Mouse (Mus musculus) megakaryocyte progenitor cell, adult 5-6 weeks (primary cell): ENCODE measurements around the gene Pspn. TPM values are rescaled to one million over a fixed set of nuclear protein-coding genes. Genes with fewer than 3 reads are reported as not detected.

Experiments
- ATAC-seq: replicated peaks from 2 replicates; pipeline ENCODE4 v1.8.0; 2016; ENCODE audit warnings: mild to moderate bottlenecking, moderate TSS enrichment, inconsistent platforms; ENCODE audit not compliant: poor library complexity
- total RNA-seq, 2 experiments: library from RNA; stranded (forward) in 1 of 2; stranded (reverse) in 1 of 2; fragments of 157-497, 149-512 nt in 1 of 2; fragments of 200-1000 nt in 1 of 2; gene quantifications; 2 replicates each; pipeline versions ENCODE4 v1.2.3 to v1.2.4; 2015 to 2017

Gene Pspn
- total RNA-seq, 2 experiments from 2014 or later: not detected

DNA sequence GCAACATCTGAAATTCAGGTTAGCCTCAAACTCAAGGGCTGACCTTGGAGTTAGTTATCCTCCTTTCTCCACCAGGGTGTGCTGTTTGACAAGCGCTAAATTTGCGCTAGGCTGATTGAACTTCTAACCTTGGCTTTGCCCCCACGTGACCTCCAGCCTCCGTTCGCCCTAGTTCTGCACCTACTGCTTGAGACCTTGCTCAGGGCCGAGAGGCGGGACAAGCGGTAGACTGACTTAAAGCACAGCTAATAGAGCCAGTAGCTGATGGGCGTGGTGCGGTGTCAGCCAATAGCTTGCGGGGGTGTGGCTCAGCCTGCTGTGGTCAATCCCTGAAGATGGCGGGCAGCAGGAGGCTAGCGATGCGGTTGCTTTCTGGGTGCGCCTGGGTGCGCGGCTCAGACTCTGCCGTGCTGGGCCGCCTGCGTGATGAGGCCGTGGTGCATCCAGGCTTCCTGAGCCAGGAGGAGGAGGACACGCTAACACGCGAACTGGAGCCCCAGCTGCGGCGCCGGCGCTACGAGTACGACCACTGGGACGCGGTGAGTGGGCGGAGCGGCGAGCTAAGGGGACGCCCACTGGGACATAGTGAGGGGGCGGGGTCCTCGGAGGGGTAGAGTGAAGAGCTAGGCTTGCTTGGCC, 2.7 kb downstream of the Pspn start, which contains the start of gene Alkbh7:
Alkbh7 (plus strand) TSS at position 311 of the 639 bp plus-strand sequence.
- peak; percentile 95 for ATAC-seq

DNA sequence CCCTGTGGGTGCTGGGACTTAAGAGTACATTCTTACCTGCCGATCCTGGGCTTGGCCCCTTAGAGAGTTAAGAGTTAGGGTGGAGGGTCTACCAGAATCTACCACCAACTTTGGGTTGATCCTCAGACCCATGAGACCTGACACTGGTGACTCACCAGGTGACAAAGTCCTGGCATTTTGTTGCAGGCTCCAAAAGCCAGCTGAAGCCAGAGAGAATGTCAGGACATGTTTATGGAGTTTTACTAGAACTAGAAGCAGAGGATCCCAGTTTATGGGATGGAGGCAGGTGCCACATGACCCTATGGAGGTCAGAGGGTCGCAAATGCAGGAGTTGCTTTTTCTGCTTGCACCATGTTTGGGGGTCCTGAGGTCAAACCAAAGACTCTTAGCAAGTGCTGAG, 3.3 kb downstream of the Pspn start:
- no peak for ATAC-seq

DNA sequence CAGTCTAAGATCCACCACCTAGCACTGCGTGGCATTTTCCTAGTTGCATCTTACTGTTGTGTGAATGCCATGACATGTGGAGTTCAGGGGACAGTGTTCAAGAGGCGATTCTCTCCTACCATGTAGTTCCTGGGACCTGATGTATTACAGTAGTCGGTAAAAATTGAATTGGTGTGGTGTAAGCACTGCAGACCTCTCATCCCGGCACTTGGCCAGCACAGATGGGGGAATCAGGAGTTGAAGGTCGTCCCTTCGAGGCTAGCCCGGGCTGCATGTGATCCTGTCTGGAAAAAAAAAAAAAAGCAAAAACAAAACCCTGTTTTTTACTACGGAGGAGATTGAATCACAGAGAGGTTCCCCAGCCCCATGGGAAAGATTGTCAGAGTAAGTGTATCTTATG, 4.8 kb downstream of the Pspn start:
- no peak for ATAC-seq

DNA sequence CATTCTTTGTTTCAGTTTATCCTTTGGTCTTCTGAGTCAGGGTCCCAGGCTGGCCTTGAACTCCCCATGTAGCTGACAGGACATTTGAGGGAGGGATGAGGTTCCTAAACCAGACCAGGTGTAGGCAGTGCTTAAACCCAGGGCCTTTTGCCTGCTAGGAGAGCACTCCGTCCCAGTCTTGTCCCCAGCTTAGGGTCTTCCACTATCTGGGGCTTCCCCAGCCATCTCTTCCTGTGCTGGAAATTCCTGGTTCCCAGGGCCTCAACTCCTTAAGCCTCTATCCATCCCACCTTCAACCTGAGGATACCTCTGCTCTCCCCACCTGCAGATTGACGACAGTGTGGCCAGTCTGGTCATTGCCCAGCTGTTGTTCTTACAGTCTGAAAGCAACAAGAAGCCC, 8.9 kb downstream of the Pspn start:
- no peak for ATAC-seq

DNA sequence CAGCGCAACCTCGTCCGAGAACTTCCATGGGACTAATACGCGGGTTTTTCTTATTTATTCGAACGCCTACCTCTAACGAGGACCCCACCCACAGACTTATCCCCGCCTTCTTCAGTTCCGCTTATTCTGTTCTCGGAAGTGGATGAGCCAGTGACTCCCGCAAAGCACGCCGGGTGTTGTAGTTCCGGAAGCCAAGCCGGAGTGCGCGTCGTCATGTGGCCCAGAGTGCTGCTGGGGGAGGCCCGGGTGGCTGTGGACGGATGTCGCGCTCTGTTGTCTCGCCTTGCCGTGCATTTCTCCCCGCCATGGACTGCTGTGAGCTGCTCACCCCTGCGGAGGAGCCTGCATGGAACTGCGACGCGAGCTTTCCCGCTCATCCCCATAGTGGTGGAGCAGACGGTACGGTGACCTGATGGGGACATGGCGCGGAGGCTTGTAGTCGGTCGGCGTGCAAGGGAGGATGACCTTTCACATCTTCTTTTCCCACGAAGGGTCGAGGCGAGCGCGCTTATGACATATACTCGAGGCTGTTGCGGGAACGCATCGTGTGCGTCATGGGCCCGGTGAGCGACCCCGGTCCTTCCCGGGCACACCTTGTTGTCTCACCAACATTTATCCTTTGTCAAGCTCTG, 9.6 kb downstream of the Pspn start, which contains the start of gene Clpp:
Clpp (plus strand) TSS at position 191 of the 632 bp plus-strand sequence.
- peak; percentile 92 for ATAC-seq

DNA sequence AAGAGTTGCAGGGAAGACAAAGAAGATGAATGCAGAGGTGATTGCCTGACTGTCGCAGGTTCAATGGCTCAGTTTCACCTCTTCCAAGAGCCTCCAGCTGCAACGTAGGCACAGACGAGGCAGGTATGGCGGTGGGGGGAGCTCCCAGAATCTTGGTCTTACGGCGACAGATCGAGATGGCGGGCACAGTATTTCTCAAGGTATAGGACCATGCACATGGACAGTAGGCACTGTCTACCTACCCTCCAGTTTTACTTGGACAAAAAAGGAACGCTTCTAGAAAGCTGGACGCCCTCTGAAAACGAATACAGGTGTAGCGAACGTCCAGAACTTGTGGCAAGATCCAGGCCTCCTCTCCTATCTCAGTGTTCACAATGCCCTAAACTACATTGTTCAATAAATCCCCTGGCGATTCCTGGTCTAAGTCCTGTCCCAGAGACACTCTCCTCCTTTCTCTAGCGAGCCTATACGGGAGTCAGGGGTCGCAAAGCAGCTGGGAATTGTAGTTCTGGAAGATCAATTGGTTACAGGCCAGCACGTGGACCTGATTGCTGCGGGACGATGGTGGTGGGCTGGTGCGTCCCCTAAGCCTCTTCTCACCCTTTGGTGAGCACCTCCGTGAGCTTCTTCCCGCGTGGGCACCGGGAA, 10.2 kb downstream of the Pspn start:
- ATAC-seq: peak; percentile 76

DNA sequence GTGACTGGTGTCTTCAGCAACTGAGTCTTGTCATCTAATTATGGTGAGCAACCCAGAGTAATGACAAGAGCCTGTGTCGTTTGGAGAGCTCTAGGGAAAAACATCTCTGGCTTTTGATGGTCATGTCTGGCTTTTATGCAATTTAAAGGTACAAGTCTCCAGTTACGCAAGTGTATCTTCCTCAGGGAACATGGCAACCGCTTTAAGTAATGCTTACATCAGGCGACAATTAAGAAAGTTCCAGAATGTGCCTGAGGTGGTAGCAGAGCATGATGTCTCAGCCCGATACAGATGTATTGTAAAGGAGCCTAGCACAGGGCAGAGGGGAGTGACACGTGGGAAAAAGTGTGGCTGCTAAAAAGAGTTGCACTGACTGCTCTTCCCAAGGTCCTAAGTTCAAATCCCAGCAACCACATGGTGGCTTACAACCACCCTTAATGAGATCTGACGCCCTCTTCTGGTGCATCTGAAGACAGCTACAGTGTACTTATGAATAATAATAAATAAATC, 10.8 kb downstream of the Pspn start:
- ATAC-seq: no peak

DNA sequence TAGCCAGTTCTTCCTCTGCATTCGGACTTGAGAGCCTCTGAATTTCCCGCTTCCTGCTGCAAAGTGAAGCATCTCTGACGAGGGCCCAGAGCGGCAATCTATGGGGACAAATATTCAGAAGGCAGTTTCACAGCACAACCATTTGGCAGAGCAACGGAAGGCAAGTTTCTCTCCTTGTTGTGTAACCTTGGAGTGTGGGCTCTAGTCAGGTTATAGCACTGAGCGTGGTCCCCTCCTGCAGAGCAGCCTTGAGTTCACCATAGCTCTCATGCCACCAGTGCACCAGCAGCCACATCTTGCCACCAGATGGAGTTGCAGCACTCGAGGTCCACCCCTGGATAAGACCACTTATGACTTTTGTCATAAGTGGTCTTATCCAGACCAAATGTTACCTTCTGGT, 11.4 kb downstream of the Pspn start:
- ATAC-seq: no peak

DNA sequence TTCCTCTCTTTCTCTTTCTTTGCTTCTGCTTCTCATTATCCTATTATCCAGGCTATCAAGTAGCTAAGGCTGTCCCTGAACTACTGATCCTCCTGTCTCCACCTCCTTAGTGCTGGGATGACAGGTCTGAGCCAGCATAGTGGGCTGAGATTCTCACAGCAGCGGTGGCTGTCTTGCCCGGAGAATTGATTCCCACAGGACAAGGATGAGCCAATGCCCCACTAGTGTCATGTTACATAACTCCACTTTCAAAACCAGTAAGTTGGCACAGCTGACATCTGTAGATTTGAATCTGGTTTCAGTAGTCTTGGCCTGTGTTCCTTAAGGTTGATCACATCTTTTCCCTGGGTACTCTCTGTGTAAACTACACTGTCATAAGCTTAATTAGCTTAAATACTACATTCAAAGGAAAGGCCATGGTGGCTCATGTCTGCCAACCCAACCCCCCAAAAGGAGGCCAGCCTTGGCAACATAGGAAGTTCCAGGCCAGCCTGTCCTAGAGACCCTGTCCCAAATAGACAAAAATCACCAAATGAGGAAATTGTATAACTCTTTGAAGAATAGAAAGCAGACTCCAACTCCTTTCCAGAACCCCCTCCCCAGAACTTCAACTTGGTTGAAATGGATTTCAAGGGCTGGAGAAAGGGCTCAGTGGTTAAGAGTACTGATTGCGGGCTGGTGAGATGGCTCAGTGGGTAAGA, 13.6 kb downstream of the Pspn start:
- no peak for ATAC-seq

DNA sequence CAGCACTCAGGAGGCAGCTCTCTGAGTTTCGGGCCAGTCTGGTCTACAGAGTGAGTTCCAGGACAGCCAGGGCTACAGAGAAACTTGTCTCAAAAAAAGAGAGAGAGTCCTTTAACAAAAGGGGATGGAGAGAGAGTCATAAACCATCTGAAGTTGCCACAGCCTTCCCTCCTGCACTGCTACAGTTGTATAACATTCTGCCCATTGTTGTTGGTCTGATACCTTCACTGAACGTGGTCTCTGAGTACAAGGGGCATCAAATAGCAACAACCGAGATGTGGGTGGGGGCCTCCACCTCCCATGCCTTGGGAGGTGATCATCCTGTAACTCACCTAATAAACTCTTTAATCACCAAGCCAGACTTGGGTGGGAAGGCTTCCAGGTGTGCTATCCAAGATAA, 14.2 kb downstream of the Pspn start:
- ATAC-seq: no peak

DNA sequence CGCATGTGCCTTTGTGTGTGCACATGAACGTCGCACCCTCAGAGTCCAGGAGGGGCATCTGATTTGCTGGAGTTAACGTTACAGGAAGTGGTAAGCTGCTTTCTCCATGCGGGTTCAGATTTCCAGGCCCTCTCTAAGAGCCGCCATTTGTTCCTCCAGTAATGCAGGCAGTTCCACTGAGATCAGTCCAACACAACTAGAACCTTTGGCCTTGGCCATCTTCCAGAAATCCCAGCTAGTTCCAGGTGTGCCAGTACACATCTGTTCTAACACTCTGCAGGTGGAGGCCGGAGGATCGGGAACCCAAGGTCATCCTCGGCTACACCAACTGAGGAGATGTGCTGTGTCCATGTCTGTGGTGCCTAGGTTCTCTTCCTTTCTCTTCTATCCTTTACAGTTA, 14.9 kb downstream of the Pspn start:
- ATAC-seq: no peak

DNA sequence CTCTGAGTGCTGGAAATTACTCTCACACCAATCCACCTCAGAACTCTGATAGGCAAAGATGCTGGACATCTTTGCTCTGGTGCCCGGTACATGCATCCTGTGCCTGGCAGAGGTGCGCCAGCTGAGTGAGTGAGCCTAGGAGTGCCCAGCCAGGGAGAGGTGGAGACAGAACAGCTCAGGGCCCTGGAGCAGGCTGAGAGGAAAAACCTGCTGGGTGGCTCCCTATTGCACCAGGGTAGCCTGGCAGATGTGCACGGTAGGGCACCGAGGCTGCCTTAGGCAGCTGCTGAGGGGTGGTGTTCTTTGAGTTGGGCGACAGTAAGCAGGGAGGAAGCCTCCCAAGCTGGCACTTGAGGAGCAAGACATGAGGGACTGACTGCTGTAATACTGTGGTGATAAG, 17.8 kb downstream of the Pspn start, which contains the start of gene Acer1:
Acer1 (minus strand) TSS at position 114 of the 400 bp plus-strand sequence.
- 0 out of 2 replicates have a peak, but pooled peaks have one; percentile 17 for ATAC-seq

DNA sequence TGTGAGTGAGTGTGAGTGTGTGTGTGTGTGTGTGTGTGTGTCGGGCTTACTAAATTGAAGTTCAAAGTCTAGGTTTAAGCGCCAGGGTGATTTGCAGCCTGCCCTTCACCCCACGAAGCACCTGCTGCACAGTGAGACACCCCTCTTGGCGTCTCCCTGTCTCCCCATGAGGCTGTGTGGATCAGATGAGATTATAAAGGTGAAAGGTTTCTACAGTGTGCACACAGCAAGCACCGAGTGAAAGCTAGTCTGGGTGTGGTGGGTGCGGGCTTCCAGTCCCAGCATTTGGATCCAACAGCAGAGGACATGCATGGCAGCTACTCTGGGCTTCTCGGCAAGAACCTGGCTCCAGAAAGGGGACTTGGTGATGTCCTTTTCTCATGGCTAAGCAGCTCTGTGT, 18.8 kb downstream of the Pspn start:
- no peak for ATAC-seq

DNA sequence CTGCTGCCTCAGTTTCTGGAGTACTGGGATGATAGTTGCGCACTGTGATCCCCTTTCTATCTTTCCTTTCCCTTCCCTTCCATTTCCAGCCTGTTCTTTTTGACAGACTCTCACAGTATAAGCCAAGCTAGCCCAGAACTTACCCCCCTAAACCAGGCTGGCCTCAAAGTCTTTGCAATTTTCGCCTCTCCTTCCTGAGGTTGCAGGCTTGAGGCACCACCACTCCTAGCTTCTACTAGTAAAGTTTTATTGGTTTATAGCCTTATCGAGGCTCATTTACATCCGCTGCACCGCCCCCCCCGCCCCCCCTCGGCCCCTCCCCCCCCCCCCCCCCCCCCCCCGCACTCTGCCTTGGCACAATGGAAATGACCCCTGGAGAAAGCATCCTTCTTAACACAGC, 20.3 kb downstream of the Pspn start:
- no peak for ATAC-seq

DNA sequence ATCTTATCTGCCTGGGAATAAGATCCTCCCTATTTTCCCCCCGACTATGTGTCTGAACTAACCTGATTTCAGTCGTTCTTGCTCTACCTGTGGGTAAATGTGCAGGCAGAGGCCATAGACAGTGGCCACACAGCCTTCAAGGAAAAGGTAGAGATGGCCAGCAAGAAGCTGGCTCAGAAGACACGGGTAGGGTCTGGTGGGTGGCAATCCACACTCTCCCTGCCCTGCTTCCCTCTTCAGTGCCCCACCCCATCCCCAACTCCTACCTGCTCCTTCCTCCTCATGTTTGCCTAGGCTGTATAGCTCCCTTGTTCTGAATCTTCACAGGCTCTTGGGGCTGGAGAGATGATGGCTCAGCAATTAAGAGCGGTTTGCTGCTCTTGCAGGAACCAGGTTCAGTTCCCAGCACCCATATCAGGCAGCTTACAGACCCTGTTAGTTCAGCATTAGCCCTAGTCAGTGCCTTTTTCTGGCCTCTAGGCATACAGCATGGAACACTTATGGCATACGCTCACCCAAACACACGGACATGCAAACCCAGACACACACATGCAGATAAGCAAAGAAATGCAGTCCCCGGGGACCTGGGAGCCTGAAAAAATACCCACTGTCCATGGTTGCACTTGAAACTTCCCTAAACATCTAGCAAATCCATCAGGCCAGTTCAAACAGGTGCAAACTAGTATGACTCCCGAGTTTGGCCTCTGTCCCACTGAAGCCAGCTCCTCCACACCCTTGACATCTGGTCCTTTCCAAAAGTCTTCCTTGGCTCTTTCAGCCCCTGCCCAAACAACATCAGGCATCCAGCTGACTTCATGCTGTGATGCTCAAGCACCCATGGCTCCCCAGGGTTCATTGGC, 23.1 kb downstream of the Pspn start:
- no peak for ATAC-seq

DNA sequence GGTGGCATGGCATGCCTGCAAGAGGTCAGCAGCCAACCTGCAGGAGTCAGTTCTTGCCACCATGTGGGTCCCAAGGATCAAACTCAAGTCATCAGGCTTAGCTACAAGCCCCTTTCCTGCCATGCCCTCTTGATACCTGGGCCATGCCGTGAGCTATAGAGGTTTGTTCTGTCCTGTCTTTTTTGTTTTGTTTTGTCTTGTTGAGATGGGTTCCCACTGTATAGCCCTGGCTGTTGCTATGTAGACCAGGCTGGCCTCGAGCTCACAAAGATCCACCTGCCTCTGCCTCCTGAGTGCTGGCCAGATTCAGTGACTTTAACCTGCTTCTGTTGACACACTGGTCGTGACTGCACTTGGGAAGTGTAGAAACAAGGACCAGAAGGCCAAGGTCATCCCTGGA, 24.4 kb downstream of the Pspn start:
- ATAC-seq: no peak

DNA sequence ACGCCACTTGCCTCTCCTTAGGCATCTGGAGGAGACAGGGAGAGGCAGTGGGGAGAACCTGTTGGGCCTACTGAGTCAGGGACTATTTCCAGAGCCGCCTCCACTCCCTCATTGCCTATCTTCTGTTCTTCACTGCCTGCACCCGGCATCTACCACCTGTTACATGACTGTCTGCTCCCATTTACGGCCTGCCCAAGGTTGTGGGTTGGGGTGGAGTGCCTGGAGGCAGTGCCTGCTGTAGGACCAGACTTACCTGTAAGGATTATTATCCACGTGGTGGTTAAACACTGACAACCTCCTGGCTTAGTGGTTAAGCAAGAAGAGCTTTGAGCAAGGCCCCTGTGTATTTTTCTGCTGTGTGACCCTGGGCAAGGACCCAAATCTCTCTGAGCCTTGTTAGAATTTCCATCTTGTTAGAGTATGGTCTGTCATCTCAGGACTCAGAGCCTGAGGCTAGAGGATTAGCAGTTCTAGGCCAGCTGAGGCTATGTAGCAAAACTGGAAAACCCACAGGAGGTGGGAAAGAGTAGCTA, 25.0 kb downstream of the Pspn start:
- ATAC-seq: no peak

DNA sequence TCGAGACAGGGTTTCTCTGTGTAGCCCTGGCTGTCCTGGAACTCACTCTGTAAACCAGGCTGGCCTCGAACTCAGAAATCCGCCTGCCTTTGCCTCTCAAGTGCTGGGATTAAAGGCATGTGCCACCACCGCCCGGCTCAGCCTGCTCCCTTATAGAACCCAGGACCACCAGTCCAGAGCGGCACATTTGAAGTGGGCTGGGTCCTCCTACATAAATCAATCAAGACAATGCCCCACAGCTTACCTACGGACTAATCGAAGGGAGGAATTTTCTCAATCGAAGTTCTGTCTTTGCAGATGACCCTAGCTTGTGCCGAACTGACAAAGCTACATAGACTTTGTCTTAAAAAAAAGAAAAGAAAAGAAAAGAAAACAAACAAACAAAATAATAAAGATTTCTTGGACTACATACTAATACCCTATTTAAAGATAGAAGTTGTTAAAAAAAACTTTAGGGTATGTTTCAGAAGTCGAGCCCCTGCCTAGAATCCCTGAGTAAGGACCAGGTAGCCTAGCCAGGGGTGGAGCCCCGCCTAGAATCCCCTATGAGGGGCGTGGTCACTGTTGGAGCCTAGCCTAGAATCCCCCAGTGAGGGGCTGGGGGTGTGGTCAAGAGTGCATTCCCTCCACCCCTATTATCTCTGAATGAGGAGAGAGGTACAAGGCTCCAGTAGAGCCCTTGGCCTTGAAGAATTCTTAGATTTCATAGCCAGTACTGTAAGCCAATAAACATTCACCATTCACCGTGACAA, 25.7 kb downstream of the Pspn start:
- no peak for ATAC-seq

DNA sequence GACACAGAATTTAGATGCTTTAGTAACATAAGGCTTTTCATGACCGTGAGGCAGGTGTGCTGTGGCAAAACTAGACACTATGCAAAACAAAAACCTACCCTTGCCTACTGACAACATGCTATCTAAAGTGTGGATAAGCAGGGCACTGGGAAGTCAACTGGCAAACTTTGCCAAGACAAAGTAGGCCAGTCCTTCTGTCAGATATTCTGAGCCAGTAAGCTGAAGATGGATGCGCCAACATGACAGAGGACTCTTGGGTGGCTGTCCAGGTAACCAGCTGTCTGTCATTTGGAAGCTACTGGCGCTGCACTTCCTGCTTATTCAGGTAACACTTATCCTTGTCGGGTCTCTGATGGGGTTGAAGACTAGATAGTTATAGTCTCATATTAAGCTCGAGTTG, 29.7 kb downstream of the Pspn start:
- no peak for ATAC-seq
